Mouse (Mus musculus) kidney, adult 18-20 months (tissue): ENCODE data around the gene Fam160a2.

ENCODE experiments used
- DNase-seq: peaks from one replicate; pipeline ENCODE4 v3.0.0; 2021

Gene Fam160a2

GRCm38 (mm10) chr7:105399935-105400624 lies at the start of gene Fam160a2:
TSS of gene Fam160a2 (minus strand) at chr7:105400054.
- peak; percentile 100 for DNase-seq

GRCm38 (mm10) chr7:105445076-105445475 lies 45.2 kb upstream of the Fam160a2 start:
- DNase-seq, result no peak

- no peak for DNase-seq
Observed at GRCm38 (mm10) chr7:105441426-105441825, 41.6 kb upstream of the Fam160a2 start.

GRCm38 (mm10) chr7:105437979-105438772 lies 38.3 kb upstream of the Fam160a2 start:
- no peak for DNase-seq

- DNase-seq, result no peak
Observed at GRCm38 (mm10) chr7:105434798-105435197, 34.9 kb upstream of the Fam160a2 start.

- DNase-seq, result no peak
Observed at GRCm38 (mm10) chr7:105433859-105434258, 34.0 kb upstream of the Fam160a2 start.

- no peak for DNase-seq
Observed at GRCm38 (mm10) chr7:105432058-105432457, 32.2 kb upstream of the Fam160a2 start.

- DNase-seq, result no peak
Observed at GRCm38 (mm10) chr7:105426051-105426450, 26.2 kb upstream of the Fam160a2 start.

- no peak for DNase-seq
Observed at GRCm38 (mm10) chr7:105425424-105426043, 25.7 kb upstream of the Fam160a2 start, which contains the start of gene Cckbr. TSS of gene Cckbr (plus strand) at chr7:105425731.

GRCm38 (mm10) chr7:105424368-105424767 lies 24.5 kb upstream of the Fam160a2 start:
- no peak for DNase-seq

GRCm38 (mm10) chr7:105420903-105421302 lies 21.0 kb upstream of the Fam160a2 start:
- DNase-seq, result no peak

GRCm38 (mm10) chr7:105418106-105418505 lies 18.3 kb upstream of the Fam160a2 start:
- DNase-seq, result no peak

- DNase-seq, result no peak
Observed at GRCm38 (mm10) chr7:105416529-105416928, 16.7 kb upstream of the Fam160a2 start.

GRCm38 (mm10) chr7:105414385-105414784 lies 14.5 kb upstream of the Fam160a2 start:
- no peak for DNase-seq

GRCm38 (mm10) chr7:105411874-105412632 lies 12.2 kb upstream of the Fam160a2 start:
- DNase-seq, result peak; percentile 84

- DNase-seq, result no peak
Observed at GRCm38 (mm10) chr7:105406322-105406721, 6.5 kb upstream of the Fam160a2 start.

GRCm38 (mm10) chr7:105404268-105404667 lies 4.4 kb upstream of the Fam160a2 start, which contains the start of gene Cnga4:
TSS of gene Cnga4 (plus strand) at chr7:105404568.
- no peak for DNase-seq

GRCm38 (mm10) chr7:105399058-105399934 lies 558 bp downstream of the Fam160a2 start:
- no peak for DNase-seq

GRCm38 (mm10) chr7:105396126-105396525 lies 3.7 kb downstream of the Fam160a2 start:
- DNase-seq, result no peak

GRCm38 (mm10) chr7:105395131-105395820 lies 4.6 kb downstream of the Fam160a2 start:
- DNase-seq, result no peak

- no peak for DNase-seq
Observed at GRCm38 (mm10) chr7:105394606-105395005, 5.2 kb downstream of the Fam160a2 start.
